Mouse (Mus musculus): ENCODE results near the gene H2afx.

DNA sequence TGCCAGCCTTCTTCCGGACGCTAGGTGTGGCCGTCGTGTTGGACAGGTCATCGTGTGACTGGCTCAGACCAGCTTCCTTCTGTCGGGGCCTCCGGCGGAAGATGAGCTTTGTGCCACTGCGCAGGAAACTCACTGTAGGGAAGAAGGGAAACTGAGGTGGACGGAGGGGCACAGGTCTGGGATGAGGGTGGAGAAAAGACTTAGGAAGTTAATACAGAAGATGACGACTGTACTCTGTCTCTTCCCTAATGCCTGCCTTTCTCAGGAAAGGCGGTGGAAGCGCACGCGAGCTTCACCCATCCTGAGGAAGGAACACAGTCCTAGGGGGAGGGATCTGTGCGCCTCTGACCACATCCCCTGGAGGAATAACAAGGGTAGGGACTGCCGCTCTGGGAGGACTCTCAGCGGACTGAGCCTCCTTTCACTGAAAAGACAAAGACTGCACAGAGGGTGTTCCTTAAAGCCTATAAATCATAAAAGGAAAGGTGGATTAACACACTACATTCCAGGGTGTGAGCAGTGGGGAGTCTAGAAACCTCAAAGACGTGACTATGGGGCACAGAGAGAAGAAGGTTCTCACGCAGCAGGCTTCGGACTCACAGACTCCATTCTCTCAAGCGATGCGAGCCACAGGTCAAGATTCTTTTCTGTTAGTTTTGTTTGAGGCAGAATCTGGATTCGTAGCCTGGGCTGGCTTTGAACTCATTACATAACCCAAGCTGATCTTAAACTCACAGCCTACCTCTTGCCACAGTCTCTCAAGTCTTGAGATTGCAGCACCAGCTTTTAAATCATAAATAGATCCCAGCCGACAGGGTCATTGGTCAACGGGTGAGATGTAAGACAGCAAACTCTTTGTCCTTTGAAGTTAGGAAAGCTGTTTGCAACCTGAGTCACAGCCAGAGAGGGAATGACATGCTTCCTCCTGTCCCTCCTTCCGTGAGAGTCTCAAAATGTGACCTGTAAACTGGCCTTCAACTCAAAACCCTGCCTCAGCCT is 23.1 kb upstream of the H2afx start:
- TF ChIP-seq USF1 (IDR thresholded peaks at IDR 0.05; ENCODE audit: low read depth, low read length) = no peak
- no peak for TF ChIP-seq ZNF384 (IDR thresholded peaks at IDR 0.05; ENCODE audit: low read depth, low read length)
- TF ChIP-seq CTCF (IDR thresholded peaks at IDR 0.05 in 2 of 3, conservative IDR thresholded peaks at IDR 0.05 in 1 of 3; ENCODE audit: control insufficient read depth in 1 of 3, insufficient read depth in 1 of 3, low read depth in 2 of 3, low read length in 3 of 3, poor library complexity in 1 of 3, severe bottlenecking in 1 of 3) = no peak
- TF ChIP-seq POLR2A (IDR thresholded peaks at IDR 0.05; ENCODE audit: control insufficient read depth in 1 of 2, insufficient read depth in 1 of 2, low read depth in 1 of 2, low read length in 2 of 2, poor library complexity in 1 of 2) = no peak
- TF ChIP-seq CHD2 (IDR thresholded peaks at IDR 0.05; ENCODE audit: low read length) = no peak
- TF ChIP-seq UBTF (IDR thresholded peaks at IDR 0.05; ENCODE audit: borderline replicate concordance, insufficient read depth, low read depth, low read length) = no peak
- no peak for TF ChIP-seq HCFC1 (IDR thresholded peaks at IDR 0.05; ENCODE audit: low read depth, low read length)

All from MEL (cell line).